Mouse (Mus musculus) forebrain, embryonic 15.5 days (tissue): Measurements from ENCODE around the gene Sohlh1. TPM values are rescaled to one million over a fixed set of nuclear protein-coding genes. Genes with fewer than 3 reads are reported as not detected.

Experiments
- ATAC-seq: fragments of 200-750 bp; cut with Nextera tagmentation; replicated peaks from 2 replicates; pipeline ENCODE4 v1.8.0; 2017; ENCODE audit warnings: mild to moderate bottlenecking, moderate TSS enrichment, moderate library complexity
- H3K27ac ChIP-seq: fragments of 300-500 bp; sonication (generic); replicated peaks from 2 replicates; pipeline ENCODE4 v1.5.1; 2015; ENCODE audit warnings: mild to moderate bottlenecking, inconsistent platforms
- H3K27me3 ChIP-seq: fragments of 300-500 bp; sonication (generic); 2 replicates; pipeline ENCODE4 v1.6.1; 2015; ENCODE audit warnings: inconsistent platforms
- H3K36me3 ChIP-seq: fragments of 300-500 bp; sonication (generic); 2 replicates; pipeline ENCODE4 v1.6.1; 2015; ENCODE audit warnings: mild to moderate bottlenecking, inconsistent platforms
- H3K4me1 ChIP-seq: fragments of 300-500 bp; sonication (generic); 2 replicates; pipeline ENCODE4 v1.6.1; 2015; ENCODE audit warnings: inconsistent platforms
- H3K4me2 ChIP-seq: fragments of 300-500 bp; sonication (generic); replicated peaks from 2 replicates; pipeline ENCODE4 v1.6.1; 2015; ENCODE audit warnings: mild to moderate bottlenecking, inconsistent platforms
- H3K4me3 ChIP-seq: fragments of 300-500 bp; sonication (generic); 2 replicates; pipeline ENCODE4 v1.5.1; 2015; ENCODE audit warnings: mild to moderate bottlenecking, inconsistent platforms
- H3K9ac ChIP-seq: fragments of 300-500 bp; sonication (generic); replicated peaks from 2 replicates; pipeline ENCODE4 v1.6.1; 2015; ENCODE audit warnings: mild to moderate bottlenecking, inconsistent platforms
- H3K9me3 ChIP-seq: fragments of 300-500 bp; sonication (generic); 2 replicates; pipeline ENCODE4 v1.6.1; 2016; ENCODE audit warnings: inconsistent platforms
- WGBS: fragments of 180-500 bp; shearing (Covaris S2); methylation state at CpG from one replicate; pipeline ENCODE4 v1.1.7; 2015; ENCODE audit warnings: mixed read lengths; 5-methylcytosine and 5-hydroxymethylcytosine counted together
- polyA plus RNA-seq: library from polyadenylated mRNA; unstranded; fragments of >200 nt; fragmentation: Nextera tagmentation; extraction: Ambion mirVana; gene quantifications from 2 replicates; pipeline ENCODE4 v1.2.1, GENCODE M21; 2015

Gene Sohlh1
- polyA plus RNA-seq, result not detected in 2 replicates

GRCm38 (mm10) chr2:25847226-25847625 lies at the start of gene Sohlh1:
Gene Sohlh1 (minus strand): TSS chr2:25847248.
- Histone ChIP-seq H3K9me3 (no peaks in the 10 kb centered on the region), H3K4me1 (peaks cover 12% of the 10 kb centered on the region), H3K9ac (no peak within 1 kb of the TSS), H3K27ac (no peak within 1 kb of the TSS), H3K4me2 (no peak within 1 kb of the TSS), H3K27me3 (no peaks in the 10 kb centered on the region), H3K36me3 (no peaks in the 10 kb centered on the region), H3K4me3 (no peak within 1 kb of the TSS)
- no peak for ATAC-seq
- WGBS, result 85% methylated on average over 16 of the region's 16 CpGs

- H3K9ac ChIP-seq, result no peak overlapping the region
- no peaks in the 10 kb centered on the region for H3K4me1 ChIP-seq
- H3K4me2 ChIP-seq, result no peak overlapping the region
- ATAC-seq, result no peak
- H3K36me3 ChIP-seq, result no peaks in the 10 kb centered on the region
- no peak overlapping the region for H3K27ac ChIP-seq
- no peaks in the 10 kb centered on the region for H3K27me3 ChIP-seq
- H3K4me3 ChIP-seq, result no peak overlapping the region
- no peaks in the 10 kb centered on the region for H3K9me3 ChIP-seq
- WGBS, result 90% methylated on average over 7 of the region's 7 CpGs
These were observed 45.4 kb upstream of the Sohlh1 start for GRCm38 (mm10) chr2:25892440-25892839.

- Histone ChIP-seq H3K9me3 (no peaks in the 10 kb centered on the region), H3K4me3 (no peak overlapping the region), H3K36me3 (no peaks in the 10 kb centered on the region), H3K27me3 (no peaks in the 10 kb centered on the region), H3K27ac (no peak overlapping the region), H3K4me1 (no peaks in the 10 kb centered on the region), H3K9ac (no peak overlapping the region), H3K4me2 (no peak overlapping the region)
- WGBS, result 58% methylated on average over 5 of the region's 5 CpGs
- no peak for ATAC-seq
These were observed 41.1 kb upstream of the Sohlh1 start for GRCm38 (mm10) chr2:25888144-25888543.

- Histone ChIP-seq H3K27ac (no peak overlapping the region), H3K9ac (no peak overlapping the region), H3K9me3 (no peaks in the 10 kb centered on the region), H3K4me3 (no peak overlapping the region), H3K4me2 (no peak overlapping the region), H3K36me3 (no peaks in the 10 kb centered on the region), H3K4me1 (no peaks in the 10 kb centered on the region), H3K27me3 (no peaks in the 10 kb centered on the region)
- 76% methylated on average over 8 of the region's 8 CpGs for WGBS
- no peak for ATAC-seq
These were observed 40.2 kb upstream of the Sohlh1 start for GRCm38 (mm10) chr2:25887226-25887625.

GRCm38 (mm10) chr2:25884756-25885155 lies 37.7 kb upstream of the Sohlh1 start:
- no peak for ATAC-seq
- Histone ChIP-seq H3K9ac (no peak overlapping the region), H3K27ac (no peak overlapping the region), H3K4me2 (no peak overlapping the region), H3K36me3 (no peaks in the 10 kb centered on the region), H3K4me3 (no peak overlapping the region), H3K4me1 (no peaks in the 10 kb centered on the region), H3K27me3 (no peaks in the 10 kb centered on the region), H3K9me3 (no peaks in the 10 kb centered on the region)
- 77% methylated on average over 3 of the region's 3 CpGs for WGBS

- Histone ChIP-seq H3K27ac (no peak overlapping the region), H3K9me3 (no peaks in the 10 kb centered on the region), H3K4me3 (no peak overlapping the region), H3K36me3 (no peaks in the 10 kb centered on the region), H3K4me2 (no peak overlapping the region), H3K4me1 (peaks cover 7% of the 10 kb centered on the region), H3K27me3 (peaks cover 8% of the 10 kb centered on the region; the same call in 1 of the 2 replicates), H3K9ac (no peak overlapping the region)
- no peak for ATAC-seq
- 60% methylated on average over 1 of the region's 1 CpGs for WGBS
These were observed 35.2 kb upstream of the Sohlh1 start for GRCm38 (mm10) chr2:25882276-25882675.

- H3K9ac ChIP-seq, result no peak overlapping the region
- no peak for ATAC-seq
- no peaks in the 10 kb centered on the region for H3K9me3 ChIP-seq
- 81% methylated on average over 4 of the region's 4 CpGs for WGBS
- H3K4me2 ChIP-seq, result no peak overlapping the region
- H3K4me3 ChIP-seq, result no peak overlapping the region
- H3K4me1 ChIP-seq, result peaks cover 8% of the 10 kb centered on the region
- H3K27ac ChIP-seq, result no peak overlapping the region
- H3K36me3 ChIP-seq, result no peaks in the 10 kb centered on the region
- H3K27me3 ChIP-seq, result peaks cover 8% of the 10 kb centered on the region; the same call in 1 of the 2 replicates
These were observed 32.0 kb upstream of the Sohlh1 start for GRCm38 (mm10) chr2:25879061-25879460.

- H3K27me3 ChIP-seq, result peaks cover 8% of the 10 kb centered on the region; the same call in 1 of the 2 replicates
- no peak for ATAC-seq
- peak overlapping the region; percentile 58; the same call in 1 of the 2 replicates for H3K9ac ChIP-seq
- no peaks in the 10 kb centered on the region for H3K9me3 ChIP-seq
- 74% methylated on average over 2 of the region's 2 CpGs for WGBS
- peak overlapping the region; percentile 54 for H3K4me3 ChIP-seq
- H3K36me3 ChIP-seq, result no peaks in the 10 kb centered on the region
- no peak overlapping the region for H3K27ac ChIP-seq
- H3K4me1 ChIP-seq, result peaks cover 8% of the 10 kb centered on the region
- peak overlapping the region; percentile 83 for H3K4me2 ChIP-seq
These were observed 31.5 kb upstream of the Sohlh1 start for GRCm38 (mm10) chr2:25878516-25878915.

- Histone ChIP-seq H3K27me3 (peaks cover 8% of the 10 kb centered on the region; the same call in 1 of the 2 replicates), H3K9me3 (no peaks in the 10 kb centered on the region), H3K4me1 (peaks cover 8% of the 10 kb centered on the region), H3K9ac (peak overlapping the region; percentile 58), H3K4me2 (peak overlapping the region; percentile 83), H3K4me3 (peak overlapping the region; percentile 54), H3K36me3 (no peaks in the 10 kb centered on the region), H3K27ac (no peak overlapping the region)
- peak; percentile 66 for ATAC-seq
- 3% methylated on average over 49 of the region's 49 CpGs for WGBS
These were observed 30.8 kb upstream of the Sohlh1 start for GRCm38 (mm10) chr2:25877736-25878268.

GRCm38 (mm10) chr2:25877250-25877735 lies 30.2 kb upstream of the Sohlh1 start:
- H3K4me3 ChIP-seq, result peak overlapping the region; percentile 54
- H3K36me3 ChIP-seq, result no peaks in the 10 kb centered on the region
- H3K4me1 ChIP-seq, result peaks cover 8% of the 10 kb centered on the region
- no peaks in the 10 kb centered on the region for H3K9me3 ChIP-seq
- H3K27ac ChIP-seq, result no peak overlapping the region
- 26% methylated on average over 7 of the region's 7 CpGs for WGBS
- peak overlapping the region; percentile 58 for H3K9ac ChIP-seq
- no peak; the same call in 1 of the 2 replicates for ATAC-seq
- H3K27me3 ChIP-seq, result peaks cover 8% of the 10 kb centered on the region; the same call in 1 of the 2 replicates
- peak overlapping the region; percentile 83 for H3K4me2 ChIP-seq

GRCm38 (mm10) chr2:25866656-25867055 lies 19.6 kb upstream of the Sohlh1 start:
- no peak overlapping the region for H3K9ac ChIP-seq
- no peaks in the 10 kb centered on the region for H3K9me3 ChIP-seq
- H3K27ac ChIP-seq, result no peak overlapping the region
- H3K36me3 ChIP-seq, result no peaks in the 10 kb centered on the region
- H3K27me3 ChIP-seq, result no peaks in the 10 kb centered on the region
- WGBS, result 54% methylated on average over 5 of the region's 5 CpGs
- peaks cover 25% of the 10 kb centered on the region for H3K4me1 ChIP-seq
- H3K4me2 ChIP-seq, result no peak overlapping the region
- H3K4me3 ChIP-seq, result no peak overlapping the region
- ATAC-seq, result no peak

- Histone ChIP-seq H3K27me3 (no peaks in the 10 kb centered on the region), H3K4me2 (no peak overlapping the region), H3K9me3 (no peaks in the 10 kb centered on the region), H3K36me3 (no peaks in the 10 kb centered on the region), H3K4me3 (no peak overlapping the region), H3K27ac (no peak overlapping the region), H3K4me1 (peaks cover 25% of the 10 kb centered on the region), H3K9ac (no peak overlapping the region)
- 9% methylated on average over 4 of the region's 4 CpGs for WGBS
- ATAC-seq, result peak; percentile 41; the same call in 1 of the 2 replicates
These were observed 18.4 kb upstream of the Sohlh1 start for GRCm38 (mm10) chr2:25865412-25865811.

GRCm38 (mm10) chr2:25864230-25864629 lies 17.2 kb upstream of the Sohlh1 start:
- peaks cover 25% of the 10 kb centered on the region for H3K4me1 ChIP-seq
- no peak overlapping the region for H3K27ac ChIP-seq
- H3K36me3 ChIP-seq, result no peaks in the 10 kb centered on the region
- H3K27me3 ChIP-seq, result no peaks in the 10 kb centered on the region
- WGBS, result 4% methylated on average over 18 of the region's 18 CpGs
- H3K4me2 ChIP-seq, result peak overlapping the region; percentile 95
- H3K9ac ChIP-seq, result peak overlapping the region; percentile 50
- peak overlapping the region; percentile 62 for H3K4me3 ChIP-seq
- H3K9me3 ChIP-seq, result no peaks in the 10 kb centered on the region
- ATAC-seq, result no peak
